Mouse (Mus musculus): ENCODE results near the gene Cyp2w1.

GRCm38 (mm10) chr5:139359244-139359643 is 6.8 kb downstream of the Cyp2w1 start:
- TF ChIP-seq CTCF (IDR thresholded peaks at IDR 0.05; ENCODE audit: insufficient read depth, low read length) (no peak), POLR2A (IDR thresholded peaks at IDR 0.05; ENCODE audit: borderline replicate concordance, extremely low read depth, low read depth, low read length) (no peak)

Measured in lung, adult 2 months (tissue).